Mouse (Mus musculus) WW6 (cell line): ENCODE data around the gene Grhpr.
A peak's percentile ranks its signal among the peaks of the same experiment; 100 is the strongest.
"Not testable (repeated sequence)": the region's sequence is repeated elsewhere in the genome, so short reads cannot be mapped to it uniquely, and the experiment has no call there.

Experiments used
- DNase-seq: peaks from one replicate; pipeline ENCODE4 v3.0.0-alpha.2; 2013; ENCODE audit warnings: low read depth, low spot score

Grhpr gene

GRCm38 (mm10) chr4:44973871-44974270 lies 7.3 kb upstream of the Grhpr start:
- no peak for DNase-seq

- DNase-seq = no peak
Measured at GRCm38 (mm10) chr4:44974331-44974730, 6.9 kb upstream of the Grhpr start.

GRCm38 (mm10) chr4:44976026-44976615 lies 5.1 kb upstream of the Grhpr start:
- no peak for DNase-seq

- DNase-seq = no peak
Measured at GRCm38 (mm10) chr4:44976921-44977710, 4.1 kb upstream of the Grhpr start.

- no peak for DNase-seq
Measured at GRCm38 (mm10) chr4:44978175-44978574, 3.0 kb upstream of the Grhpr start.

- no peak for DNase-seq
Measured at GRCm38 (mm10) chr4:44979794-44980338, 1.3 kb upstream of the Grhpr start.

- DNase-seq = no peak
Measured at GRCm38 (mm10) chr4:44981974-44982287, 736 bp downstream of the Grhpr start.

- DNase-seq = no peak
Measured at GRCm38 (mm10) chr4:44982440-44983130, 1.4 kb downstream of the Grhpr start.

- no peak for DNase-seq
Measured at GRCm38 (mm10) chr4:44983131-44983740, 2.0 kb downstream of the Grhpr start.

- DNase-seq = no peak
Measured at GRCm38 (mm10) chr4:44990560-44990959, 9.4 kb downstream of the Grhpr start.

- DNase-seq = not testable (repeated sequence)
Measured at GRCm38 (mm10) chr4:44992330-44992729, 11.1 kb downstream of the Grhpr start.

GRCm38 (mm10) chr4:44993179-44993578 lies 12.0 kb downstream of the Grhpr start:
- DNase-seq = not testable (repeated sequence)

- no peak for DNase-seq
Measured at GRCm38 (mm10) chr4:44993847-44994246, 12.7 kb downstream of the Grhpr start.

- no peak for DNase-seq
Measured at GRCm38 (mm10) chr4:44994776-44995175, 13.6 kb downstream of the Grhpr start.

- DNase-seq = no peak
Measured at GRCm38 (mm10) chr4:44998071-44998470, 16.9 kb downstream of the Grhpr start.

GRCm38 (mm10) chr4:45000001-45000400 lies 18.8 kb downstream of the Grhpr start:
- no peak for DNase-seq

- no peak for DNase-seq
Measured at GRCm38 (mm10) chr4:45005452-45005851, 24.3 kb downstream of the Grhpr start.

- DNase-seq = no peak
Measured at GRCm38 (mm10) chr4:45010806-45011415, 29.7 kb downstream of the Grhpr start.

GRCm38 (mm10) chr4:45011581-45012104 lies 30.4 kb downstream of the Grhpr start:
- DNase-seq = no peak

- peak; percentile 99 for DNase-seq
Measured at GRCm38 (mm10) chr4:45012105-45012975, 31.1 kb downstream of the Grhpr start, which contains the start of gene Zbtb5. TSS of gene Zbtb5 (minus strand) at chr4:45012412.
